Mouse (Mus musculus) G1E (cell line): Measurements from ENCODE around the gene Gpsm1.
"Not testable (repeated sequence)": the region's sequence is repeated elsewhere in the genome, so short reads cannot be mapped to it uniquely, and the experiment has no call there.

Experiments
- CTCF ChIP-seq: IDR thresholded peaks from 2 replicates; pipeline ENCODE4 v1.5.1; 2012; ENCODE audit warnings: low read depth, low read length, inconsistent platforms, mixed read lengths
- GATA1 ChIP-seq: IDR thresholded peaks from 2 replicates; pipeline ENCODE4 v1.6.1; 2012; ENCODE audit warnings: borderline replicate concordance, low read length, inconsistent platforms, mixed read lengths

GRCm38 (mm10) chr2:26380871-26381270 is 65.6 kb downstream of the Gpsm1 start:
- TF ChIP-seq GATA1, CTCF: not testable (repeated sequence)
